Mouse (Mus musculus): ENCODE measurements around the gene Erich2.

GRCm38 (mm10) chr2:70506372-70506771 lies 2.2 kb upstream of the Erich2 start:
- no peak for TF ChIP-seq CTCF (IDR thresholded peaks at IDR 0.05)
- no peak for TF ChIP-seq POLR2A (IDR thresholded peaks at IDR 0.05; ENCODE audit: insufficient read depth, low read depth, low read length)
